Mouse (Mus musculus): ENCODE data around the gene Tgm3. TPM values are rescaled to one million over a fixed set of nuclear protein-coding genes. Genes with fewer than 3 reads are reported as not detected.

The Tgm3 gene
- polyA plus RNA-seq (2012; rRNA removed), result 1.0 TPM in 2 replicates

- no peak within 1 kb of the TSS for H3K4me3 ChIP-seq (ENCODE audit: control insufficient read depth, low read depth, low read length)
- H3K27ac ChIP-seq (ENCODE audit: control insufficient read depth, insufficient read depth, low read depth, low read length), result no peak within 1 kb of the TSS
- no peaks in the 10 kb centered on the region for H3K36me3 ChIP-seq (ENCODE audit: control insufficient read depth, insufficient read depth, low read length)
- H3K27me3 ChIP-seq (ENCODE audit: control insufficient read depth, insufficient read depth, low read length), result no peaks in the 10 kb centered on the region
- TF ChIP-seq CTCF (IDR thresholded peaks at IDR 0.05; ENCODE audit: control insufficient read depth, insufficient read depth, insufficient replicate concordance, low read depth, low read length), result no peak
- no peaks in the 10 kb centered on the region for H3K4me1 ChIP-seq (ENCODE audit: control insufficient read depth, insufficient read depth, low read length)
Observed at GRCm38 (mm10) chr2:130012026-130012425, at the start of gene Tgm3. Gene Tgm3 (plus strand): TSS chr2:130012349.

- H3K27ac ChIP-seq (ENCODE audit: control insufficient read depth, insufficient read depth, low read depth, low read length), result no peak overlapping the region
- H3K36me3 ChIP-seq (ENCODE audit: control insufficient read depth, insufficient read depth, low read length), result no peaks in the 10 kb centered on the region
- no peaks in the 10 kb centered on the region for H3K27me3 ChIP-seq (ENCODE audit: control insufficient read depth, insufficient read depth, low read length)
- H3K4me1 ChIP-seq (ENCODE audit: control insufficient read depth, insufficient read depth, low read length), result no peaks in the 10 kb centered on the region
- TF ChIP-seq POLR2A (IDR thresholded peaks at IDR 0.05; ENCODE audit: control insufficient read depth, low read depth, low read length), result no peak
- no peak for TF ChIP-seq CTCF (IDR thresholded peaks at IDR 0.05; ENCODE audit: control insufficient read depth, insufficient read depth, insufficient replicate concordance, low read depth, low read length)
- no peak overlapping the region for H3K4me3 ChIP-seq (ENCODE audit: control insufficient read depth, low read depth, low read length)
Observed at GRCm38 (mm10) chr2:129980608-129981007, 31.5 kb upstream of the Tgm3 start.

DNA sequence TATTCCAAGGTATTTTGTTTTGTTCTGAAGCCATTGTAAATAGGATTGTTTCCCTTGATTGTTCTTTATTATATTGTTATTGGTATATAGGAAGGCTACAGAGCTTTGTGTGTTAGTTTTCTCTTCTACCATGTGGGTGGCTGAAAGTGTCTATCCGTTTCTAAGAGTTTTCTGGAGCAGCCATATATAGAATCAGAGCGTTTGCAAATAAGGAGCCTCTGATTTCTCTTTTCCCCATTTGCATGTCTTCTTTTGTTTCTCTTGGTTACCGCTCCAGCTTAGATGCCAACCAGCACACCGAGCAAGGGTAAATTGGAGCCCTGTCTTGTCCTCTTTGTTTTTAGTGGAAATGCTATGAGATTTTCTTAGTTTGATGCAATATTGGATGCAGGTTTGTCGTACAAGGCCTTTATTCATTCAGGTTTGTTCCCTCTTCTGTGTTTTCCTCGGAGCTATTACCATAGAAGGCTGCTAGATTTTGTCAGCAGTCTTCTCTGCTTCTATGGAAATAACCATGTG lies 24.6 kb upstream of the Tgm3 start:
- H3K36me3 ChIP-seq (ENCODE audit: control insufficient read depth, insufficient read depth, low read length), result no peaks in the 10 kb centered on the region
- no peak overlapping the region for H3K4me3 ChIP-seq (ENCODE audit: control insufficient read depth, low read depth, low read length)
- no peaks in the 10 kb centered on the region for H3K27me3 ChIP-seq (ENCODE audit: control insufficient read depth, insufficient read depth, low read length)
- TF ChIP-seq POLR2A (IDR thresholded peaks at IDR 0.05; ENCODE audit: control insufficient read depth, low read depth, low read length) (no peak), CTCF (IDR thresholded peaks at IDR 0.05; ENCODE audit: control insufficient read depth, insufficient read depth, insufficient replicate concordance, low read depth, low read length) (no peak)
- no peaks in the 10 kb centered on the region for H3K4me1 ChIP-seq (ENCODE audit: control insufficient read depth, insufficient read depth, low read length)
- no peak overlapping the region for H3K27ac ChIP-seq (ENCODE audit: control insufficient read depth, insufficient read depth, low read depth, low read length)

- H3K36me3 ChIP-seq (ENCODE audit: control insufficient read depth, insufficient read depth, low read length), result no peaks in the 10 kb centered on the region
- no peaks in the 10 kb centered on the region for H3K4me1 ChIP-seq (ENCODE audit: control insufficient read depth, insufficient read depth, low read length)
- TF ChIP-seq POLR2A (IDR thresholded peaks at IDR 0.05; ENCODE audit: control insufficient read depth, low read depth, low read length) (no peak), CTCF (IDR thresholded peaks at IDR 0.05; ENCODE audit: control insufficient read depth, insufficient read depth, insufficient replicate concordance, low read depth, low read length) (no peak)
- H3K27ac ChIP-seq (ENCODE audit: control insufficient read depth, insufficient read depth, low read depth, low read length), result no peak overlapping the region
- H3K27me3 ChIP-seq (ENCODE audit: control insufficient read depth, insufficient read depth, low read length), result no peaks in the 10 kb centered on the region
- no peak overlapping the region for H3K4me3 ChIP-seq (ENCODE audit: control insufficient read depth, low read depth, low read length)
Observed at GRCm38 (mm10) chr2:129989646-129990045, 22.5 kb upstream of the Tgm3 start.

- Histone ChIP-seq H3K27me3 (ENCODE audit: control insufficient read depth, insufficient read depth, low read length) (no peaks in the 10 kb centered on the region), H3K4me1 (ENCODE audit: control insufficient read depth, insufficient read depth, low read length) (no peaks in the 10 kb centered on the region), H3K4me3 (ENCODE audit: control insufficient read depth, low read depth, low read length) (no peak overlapping the region), H3K36me3 (ENCODE audit: control insufficient read depth, insufficient read depth, low read length) (no peaks in the 10 kb centered on the region), H3K27ac (ENCODE audit: control insufficient read depth, insufficient read depth, low read depth, low read length) (no peak overlapping the region)
- TF ChIP-seq POLR2A (IDR thresholded peaks at IDR 0.05; ENCODE audit: control insufficient read depth, low read depth, low read length) (no peak), CTCF (IDR thresholded peaks at IDR 0.05; ENCODE audit: control insufficient read depth, insufficient read depth, insufficient replicate concordance, low read depth, low read length) (no peak)
Observed at GRCm38 (mm10) chr2:129994468-129994867, 17.7 kb upstream of the Tgm3 start.

DNA sequence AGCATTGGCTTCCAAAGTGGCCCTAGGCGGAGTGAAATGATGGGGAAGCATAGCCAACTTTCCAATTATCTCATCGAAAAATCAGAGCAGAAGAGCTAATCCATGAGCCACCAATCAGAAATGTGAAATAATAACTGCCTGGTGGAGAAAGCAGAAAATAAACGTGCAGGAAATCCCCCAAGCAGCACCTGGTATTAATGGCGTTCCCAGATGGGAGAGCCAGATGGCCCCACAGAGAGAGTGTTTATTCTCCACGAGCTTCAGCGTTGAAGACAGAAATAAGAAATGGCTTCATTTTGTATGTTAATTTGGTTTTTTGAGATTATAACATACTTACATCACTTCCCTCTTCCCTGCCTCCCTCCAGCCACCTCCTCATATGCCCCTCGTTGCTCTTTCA lies 13.7 kb upstream of the Tgm3 start:
- Histone ChIP-seq H3K36me3 (ENCODE audit: control insufficient read depth, insufficient read depth, low read length) (no peaks in the 10 kb centered on the region), H3K27me3 (ENCODE audit: control insufficient read depth, insufficient read depth, low read length) (no peaks in the 10 kb centered on the region), H3K27ac (ENCODE audit: control insufficient read depth, insufficient read depth, low read depth, low read length) (no peak overlapping the region), H3K4me3 (ENCODE audit: control insufficient read depth, low read depth, low read length) (no peak overlapping the region), H3K4me1 (ENCODE audit: control insufficient read depth, insufficient read depth, low read length) (no peaks in the 10 kb centered on the region)
- TF ChIP-seq POLR2A (IDR thresholded peaks at IDR 0.05; ENCODE audit: control insufficient read depth, low read depth, low read length), result no peak
- TF ChIP-seq CTCF (IDR thresholded peaks at IDR 0.05; ENCODE audit: control insufficient read depth, insufficient read depth, insufficient replicate concordance, low read depth, low read length), result no peak

DNA sequence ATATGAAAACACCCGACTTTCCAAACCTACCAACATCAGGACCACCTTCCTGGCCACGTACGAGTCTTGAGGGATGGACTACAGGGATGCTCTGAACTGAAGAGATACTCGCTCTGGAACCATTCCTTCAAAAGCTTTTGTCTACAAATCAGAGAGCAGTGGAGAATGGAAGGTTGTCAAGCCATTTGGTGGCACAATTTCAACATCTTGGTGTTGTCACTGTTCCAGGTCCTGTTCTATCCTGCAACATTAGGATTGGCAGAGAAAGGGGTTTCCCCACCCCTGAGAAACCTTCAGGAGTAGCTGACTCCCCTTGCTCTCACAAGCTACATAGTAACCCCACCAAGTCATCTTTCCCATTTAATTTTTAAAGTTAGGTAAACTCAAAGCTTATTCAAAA lies 12.9 kb upstream of the Tgm3 start:
- no peaks in the 10 kb centered on the region for H3K36me3 ChIP-seq (ENCODE audit: control insufficient read depth, insufficient read depth, low read length)
- H3K27me3 ChIP-seq (ENCODE audit: control insufficient read depth, insufficient read depth, low read length), result no peaks in the 10 kb centered on the region
- H3K27ac ChIP-seq (ENCODE audit: control insufficient read depth, insufficient read depth, low read depth, low read length), result no peak overlapping the region
- no peak overlapping the region for H3K4me3 ChIP-seq (ENCODE audit: control insufficient read depth, low read depth, low read length)
- TF ChIP-seq CTCF (IDR thresholded peaks at IDR 0.05; ENCODE audit: control insufficient read depth, insufficient read depth, insufficient replicate concordance, low read depth, low read length) (no peak), POLR2A (IDR thresholded peaks at IDR 0.05; ENCODE audit: control insufficient read depth, low read depth, low read length) (no peak)
- no peaks in the 10 kb centered on the region for H3K4me1 ChIP-seq (ENCODE audit: control insufficient read depth, insufficient read depth, low read length)

GRCm38 (mm10) chr2:130000601-130001000 lies 11.5 kb upstream of the Tgm3 start:
- TF ChIP-seq CTCF (IDR thresholded peaks at IDR 0.05; ENCODE audit: control insufficient read depth, insufficient read depth, insufficient replicate concordance, low read depth, low read length) (no peak), POLR2A (IDR thresholded peaks at IDR 0.05; ENCODE audit: control insufficient read depth, low read depth, low read length) (no peak)
- Histone ChIP-seq H3K4me3 (ENCODE audit: control insufficient read depth, low read depth, low read length) (no peak overlapping the region), H3K27ac (ENCODE audit: control insufficient read depth, insufficient read depth, low read depth, low read length) (no peak overlapping the region), H3K4me1 (ENCODE audit: control insufficient read depth, insufficient read depth, low read length) (no peaks in the 10 kb centered on the region), H3K27me3 (ENCODE audit: control insufficient read depth, insufficient read depth, low read length) (no peaks in the 10 kb centered on the region), H3K36me3 (ENCODE audit: control insufficient read depth, insufficient read depth, low read length) (no peaks in the 10 kb centered on the region)

Data from testis, adult 2 months (tissue).